Mouse (Mus musculus) spleen, adult 2 months (tissue): ENCODE results near the gene Tubgcp2.

Experiments
- CTCF ChIP-seq: fragments of 200-500 bp; IDR thresholded peaks from 2 replicates; pipeline ENCODE4 v1.5.1; 2011; ENCODE audit warnings: mild to moderate bottlenecking, inconsistent platforms; ENCODE audit not compliant: insufficient read depth, insufficient read length, insufficient replicate concordance; ENCODE audit errors: extremely low read depth
- POLR2A ChIP-seq: fragments of 200-500 bp; IDR thresholded peaks from 2 replicates; pipeline ENCODE4 v1.6.1; 2011; ENCODE audit warnings: low read depth, low read length, inconsistent platforms

DNA sequence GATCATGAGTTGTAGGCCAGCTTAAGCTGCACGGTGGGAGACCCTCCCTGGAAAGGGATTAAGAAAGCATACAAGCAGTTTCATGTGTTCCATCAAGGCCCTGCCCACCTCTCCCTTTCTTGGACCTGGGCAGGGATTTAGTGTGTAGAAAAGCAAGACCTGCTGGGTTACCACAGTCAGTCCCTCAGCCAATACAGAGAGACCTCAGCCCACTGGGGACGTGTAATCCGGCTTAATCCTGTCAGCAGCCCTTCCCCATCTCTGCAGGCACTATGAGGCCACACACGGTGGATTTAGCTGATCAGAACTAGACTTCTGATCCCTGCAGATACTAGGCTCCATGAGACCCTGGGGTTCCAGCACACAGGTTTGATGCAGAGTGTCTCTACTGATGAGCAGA lies 23.1 kb upstream of the Tubgcp2 start:
- TF ChIP-seq CTCF, result no peak
- TF ChIP-seq POLR2A, result no peak
